Mouse (Mus musculus) heart, embryonic 10.5 days (tissue): Measurements from ENCODE around the gene Hoxd3. TPM values are rescaled to one million over a fixed set of nuclear protein-coding genes. Genes with fewer than 3 reads are reported as not detected.

ENCODE experiments used
- DNase-seq: peaks from one replicate; pipeline ENCODE4 v3.0.0-alpha.2; 2017; ENCODE audit warnings: low spot score
- H3K27ac ChIP-seq: fragments of 300-500 bp; sonication (generic); 2 replicates; pipeline ENCODE4 v1.5.1; 2016; ENCODE audit warnings: mild to moderate bottlenecking
- H3K27me3 ChIP-seq: fragments of 300-500 bp; sonication (generic); 2 replicates; pipeline ENCODE4 v1.6.1; 2016; ENCODE audit warnings: mild to moderate bottlenecking; ENCODE audit not compliant: poor library complexity, insufficient read depth, severe bottlenecking
- H3K36me3 ChIP-seq: fragments of 300-500 bp; sonication (generic); 2 replicates; pipeline ENCODE4 v1.6.1; 2016; ENCODE audit warnings: mild to moderate bottlenecking, moderate library complexity
- H3K4me1 ChIP-seq: fragments of 300-500 bp; sonication (generic); 2 replicates; pipeline ENCODE4 v1.6.1; 2016; ENCODE audit warnings: mild to moderate bottlenecking
- H3K4me3 ChIP-seq: fragments of 300-500 bp; sonication (generic); 2 replicates; pipeline ENCODE4 v1.5.1; 2016; ENCODE audit warnings: mild to moderate bottlenecking, moderate library complexity
- H3K9me3 ChIP-seq: fragments of 300-500 bp; sonication (generic); 2 replicates; pipeline ENCODE4 v1.6.1; 2016; ENCODE audit warnings: mild to moderate bottlenecking, moderate library complexity
- WGBS: fragments of 180-500 bp; shearing (Covaris S2); methylation state at CpG from one replicate; pipeline ENCODE4 v1.1.7; 2016; 5-methylcytosine and 5-hydroxymethylcytosine counted together
- polyA plus RNA-seq: library from polyadenylated mRNA; unstranded; fragments of >200 nt; fragmentation: Nextera tagmentation; extraction: Ambion mirVana; gene quantifications from 2 replicates; pipeline ENCODE4 v1.2.1, GENCODE M21; 2016

Hoxd3 gene
- polyA plus RNA-seq, 1 experiment from 2014 or later = 2.9 TPM

- H3K27me3 ChIP-seq = peaks cover 100% of the 10 kb centered on the region
- no peak overlapping the region for H3K27ac ChIP-seq
- WGBS = under 1% methylated on average over 18 of the region's 18 CpGs
- H3K9me3 ChIP-seq = no peaks in the 10 kb centered on the region
- no peak for DNase-seq
- 0 out of 2 replicates have a peak overlapping the region, but pooled peaks have one; percentile 8 for H3K4me3 ChIP-seq
- no peaks in the 10 kb centered on the region for H3K36me3 ChIP-seq
- H3K4me1 ChIP-seq = peaks cover 32% of the 10 kb centered on the region
Measured at GRCm38 (mm10) chr2:74683471-74683951, 28.2 kb upstream of the Hoxd3 start.

DNA sequence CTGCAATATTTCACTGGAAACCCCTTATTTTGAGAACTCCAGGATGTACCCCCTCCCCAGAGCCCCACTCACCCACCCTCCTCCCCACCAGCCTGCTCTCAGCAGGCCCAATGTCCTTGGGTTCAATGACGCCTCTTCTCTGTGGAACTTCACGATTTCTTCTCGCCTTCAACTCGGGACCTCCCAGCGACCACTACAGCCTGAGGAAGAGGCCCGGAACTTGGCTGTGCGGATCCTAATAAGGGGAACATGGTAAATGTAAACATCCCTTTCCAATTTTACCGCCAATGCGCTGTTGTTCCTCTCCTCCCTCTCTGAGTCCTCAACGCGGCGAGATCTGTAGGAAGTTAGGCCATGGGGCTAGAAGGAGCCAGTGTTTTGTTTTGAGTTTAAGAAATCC is 27.6 kb upstream of the Hoxd3 start:
- H3K4me3 ChIP-seq = no peak overlapping the region

GRCm38 (mm10) chr2:74685059-74685603 is 26.6 kb upstream of the Hoxd3 start:
- Histone ChIP-seq H3K27ac (no peak overlapping the region), H3K27me3 (peaks cover 100% of the 10 kb centered on the region), H3K9me3 (no peaks in the 10 kb centered on the region), H3K4me3 (no peak overlapping the region), H3K36me3 (no peaks in the 10 kb centered on the region), H3K4me1 (peaks cover 25% of the 10 kb centered on the region)
- 10% methylated on average over 4 of the region's 4 CpGs for WGBS
- DNase-seq = peak; percentile 51

More for the DNA sequence above, 27.6 kb upstream of the Hoxd3 start:
- Histone ChIP-seq H3K9me3 (no peaks in the 10 kb centered on the region), H3K4me1 (peaks cover 32% of the 10 kb centered on the region), H3K27ac (no peak overlapping the region), H3K36me3 (no peaks in the 10 kb centered on the region), H3K27me3 (peaks cover 100% of the 10 kb centered on the region)
- no peak for DNase-seq
- 1% methylated on average over 12 of the region's 12 CpGs for WGBS

GRCm38 (mm10) chr2:74686301-74686987 is 25.3 kb upstream of the Hoxd3 start:
- no peaks in the 10 kb centered on the region for H3K9me3 ChIP-seq
- no peaks in the 10 kb centered on the region for H3K36me3 ChIP-seq
- H3K27ac ChIP-seq = no peak overlapping the region
- DNase-seq = peak; percentile 76
- H3K27me3 ChIP-seq = peaks cover 98% of the 10 kb centered on the region
- H3K4me1 ChIP-seq = peaks cover 26% of the 10 kb centered on the region
- H3K4me3 ChIP-seq = no peak overlapping the region
- WGBS = 4% methylated on average over 17 of the region's 17 CpGs

DNA sequence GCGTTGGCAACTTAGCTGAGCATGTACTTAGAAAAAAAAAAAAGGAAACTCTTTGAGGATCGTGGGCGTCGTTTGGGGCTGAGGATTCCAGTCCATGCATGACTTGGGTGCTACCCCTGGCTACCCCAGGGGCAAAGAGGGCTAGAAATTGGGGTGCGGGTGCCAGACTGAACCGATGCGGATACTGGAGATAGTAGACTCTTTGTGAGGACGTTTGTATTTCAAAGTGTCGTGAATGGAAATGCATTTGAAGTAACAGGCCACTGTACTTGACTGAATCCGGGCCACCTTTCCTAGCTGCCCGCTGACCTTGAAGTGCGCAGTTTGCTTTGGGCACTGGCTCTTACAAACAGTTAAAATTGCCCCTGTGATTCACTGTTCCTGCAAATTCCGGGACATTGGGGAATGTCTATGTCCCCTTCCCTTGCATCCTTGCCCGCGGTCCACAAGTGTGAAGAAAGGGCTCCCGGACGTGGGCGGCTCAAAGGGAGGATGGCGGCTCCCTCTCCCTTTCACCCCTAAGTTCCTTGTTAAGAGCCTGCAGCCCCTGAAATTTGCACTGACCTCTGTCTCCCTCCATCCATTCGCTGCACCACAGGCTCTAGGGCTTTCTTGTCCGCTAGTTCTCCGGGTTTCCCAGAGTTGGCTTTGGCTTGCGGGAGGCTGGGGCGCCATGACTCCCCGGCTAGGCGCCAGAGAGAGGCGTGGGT is 24.6 kb upstream of the Hoxd3 start:
- peak; percentile 71 for DNase-seq
- Histone ChIP-seq H3K27ac (no peak overlapping the region), H3K4me1 (peaks cover 23% of the 10 kb centered on the region; the same call in 1 of the 2 replicates), H3K4me3 (0 out of 2 replicates have a peak overlapping the region, but pooled peaks have one; percentile 3), H3K36me3 (no peaks in the 10 kb centered on the region), H3K27me3 (peaks cover 98% of the 10 kb centered on the region), H3K9me3 (no peaks in the 10 kb centered on the region)
- WGBS = under 1% methylated on average over 27 of the region's 27 CpGs

DNA sequence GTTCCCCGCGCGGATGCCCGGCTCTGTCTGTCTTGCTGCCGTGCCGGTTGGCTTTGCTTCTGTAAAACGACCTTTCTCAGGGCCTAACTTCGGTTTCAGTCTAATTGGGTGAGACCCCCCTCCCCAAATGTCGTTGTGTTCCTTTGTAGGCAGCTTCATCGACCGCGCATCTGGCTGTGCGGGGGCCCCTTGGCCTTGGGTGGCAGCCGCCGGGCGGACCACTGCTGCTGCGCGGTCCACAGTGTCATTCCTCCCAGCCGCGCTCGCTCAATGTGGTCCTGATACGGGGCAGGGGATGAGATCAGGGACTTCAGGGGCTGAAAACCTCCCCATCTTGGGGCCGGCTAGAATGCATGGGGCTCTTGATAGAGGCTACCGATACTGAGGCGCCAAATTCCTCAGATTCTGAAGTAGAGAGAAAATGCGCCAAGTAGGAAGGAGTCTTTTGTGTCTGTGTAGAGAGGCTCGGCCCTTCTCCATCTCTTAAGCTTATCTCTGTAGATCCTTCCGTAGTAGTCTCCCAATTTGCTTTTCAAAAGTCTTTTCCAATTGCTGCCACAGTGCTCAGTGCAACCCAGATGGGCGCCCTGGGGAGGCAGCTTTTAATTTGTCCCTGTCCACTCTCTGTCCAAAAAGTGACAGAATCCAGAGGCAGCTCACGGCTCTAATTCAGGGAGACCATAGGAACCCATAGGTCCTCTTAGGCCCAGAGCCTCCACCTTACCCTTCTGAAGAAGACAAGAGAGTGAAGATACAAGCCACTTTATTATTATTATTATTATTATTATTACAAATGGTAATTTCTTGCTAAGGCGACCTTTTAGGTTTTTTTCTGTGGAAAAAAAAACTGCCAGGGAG is 23.8 kb upstream of the Hoxd3 start:
- H3K27ac ChIP-seq = no peak overlapping the region; the same call in 1 of the 2 replicates
- 0 out of 2 replicates have a peak overlapping the region, but pooled peaks have one; percentile 3 for H3K4me3 ChIP-seq
- WGBS = under 1% methylated on average over 31 of the region's 31 CpGs
- H3K36me3 ChIP-seq = no peaks in the 10 kb centered on the region
- no peak for DNase-seq
- H3K27me3 ChIP-seq = peaks cover 98% of the 10 kb centered on the region
- no peaks in the 10 kb centered on the region for H3K9me3 ChIP-seq
- H3K4me1 ChIP-seq = peaks cover 16% of the 10 kb centered on the region; the same call in 1 of the 2 replicates

DNA sequence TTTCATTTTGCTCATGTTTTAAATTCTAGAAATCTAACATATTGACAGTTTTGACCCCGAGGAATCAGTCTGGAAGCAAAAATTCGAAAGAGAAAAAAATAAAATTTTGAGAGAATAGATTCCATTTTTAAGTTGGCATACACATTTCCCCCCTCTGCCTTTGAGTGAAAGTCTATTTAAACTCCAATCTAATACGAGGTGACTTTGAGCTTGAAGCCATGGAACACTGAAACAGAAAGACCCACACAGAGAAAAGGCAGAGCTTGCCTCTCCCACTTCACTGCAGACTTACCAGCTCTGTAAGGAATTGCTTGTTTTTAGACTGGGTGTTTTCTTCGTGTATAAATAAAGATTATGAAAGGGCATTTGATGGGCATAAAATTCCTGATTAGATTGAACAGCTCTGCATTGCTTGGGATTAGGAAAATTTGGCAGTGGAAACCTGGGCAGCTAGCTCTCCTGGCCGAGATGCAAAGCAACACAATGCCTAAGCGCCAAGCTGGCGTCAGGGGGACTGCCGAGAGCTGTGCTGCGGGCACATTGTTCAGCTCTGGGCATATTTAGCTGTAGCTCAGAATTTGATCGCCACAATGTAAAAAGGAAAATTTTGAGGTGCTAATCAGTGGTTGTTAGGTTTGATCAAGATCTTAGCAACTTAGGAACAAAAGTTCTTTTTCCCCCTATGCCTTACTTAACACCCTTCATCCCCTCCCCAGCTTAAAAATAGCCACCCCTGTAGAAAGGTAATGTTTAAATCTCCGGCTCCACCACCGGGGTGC is 22.7 kb upstream of the Hoxd3 start:
- H3K27ac ChIP-seq = no peak overlapping the region

DNA sequence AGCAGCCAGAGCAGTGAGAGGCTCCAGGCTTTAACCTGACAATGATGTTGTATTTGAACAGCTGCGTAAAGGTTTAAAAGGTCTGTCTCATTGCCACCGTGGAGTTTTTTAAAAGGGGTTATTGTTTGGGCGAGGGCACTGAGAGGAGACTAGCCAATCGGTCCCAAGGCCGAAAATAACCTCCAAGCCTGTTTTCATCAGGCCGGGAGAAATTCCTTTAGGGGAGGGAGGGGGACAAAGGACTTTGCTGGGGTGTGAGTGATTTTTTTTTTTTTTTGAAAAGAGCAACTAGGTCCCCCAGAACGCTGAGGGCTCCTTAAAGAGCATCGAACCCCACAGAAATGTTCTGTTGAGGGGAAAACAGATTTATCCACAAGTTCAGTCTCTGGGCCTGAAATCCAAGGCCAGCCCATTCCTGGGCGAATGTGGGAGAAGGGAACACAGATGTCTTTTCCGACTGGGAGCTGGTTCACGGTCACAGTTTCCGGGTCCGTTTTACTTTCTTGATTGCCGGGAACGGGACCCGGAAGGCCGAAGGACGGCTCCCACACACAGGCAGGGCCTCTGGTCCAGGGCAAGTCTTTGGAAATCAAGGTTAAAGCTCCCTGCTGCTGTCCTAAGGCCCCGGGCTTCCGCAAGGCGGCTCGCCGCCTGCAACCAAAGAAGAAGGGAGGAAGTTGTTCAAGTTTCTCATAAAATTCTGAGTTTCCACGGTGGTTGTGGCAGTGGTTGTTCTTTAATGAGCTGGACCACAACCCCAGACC is 22.0 kb upstream of the Hoxd3 start:
- WGBS = under 1% methylated on average over 24 of the region's 24 CpGs
- Histone ChIP-seq H3K4me3 (no peak overlapping the region), H3K36me3 (no peaks in the 10 kb centered on the region), H3K27me3 (peaks cover 98% of the 10 kb centered on the region), H3K9me3 (no peaks in the 10 kb centered on the region), H3K27ac (no peak overlapping the region), H3K4me1 (peaks cover 14% of the 10 kb centered on the region; the same call in 1 of the 2 replicates)
- peak; percentile 75 for DNase-seq

More for the DNA sequence above, 22.7 kb upstream of the Hoxd3 start:
- H3K9me3 ChIP-seq = no peaks in the 10 kb centered on the region
- no peaks in the 10 kb centered on the region for H3K36me3 ChIP-seq
- H3K4me3 ChIP-seq = no peak overlapping the region
- peaks cover 98% of the 10 kb centered on the region for H3K27me3 ChIP-seq
- no peak for DNase-seq
- peaks cover 14% of the 10 kb centered on the region; the same call in 1 of the 2 replicates for H3K4me1 ChIP-seq
- WGBS = 2% methylated on average over 12 of the region's 12 CpGs

DNA sequence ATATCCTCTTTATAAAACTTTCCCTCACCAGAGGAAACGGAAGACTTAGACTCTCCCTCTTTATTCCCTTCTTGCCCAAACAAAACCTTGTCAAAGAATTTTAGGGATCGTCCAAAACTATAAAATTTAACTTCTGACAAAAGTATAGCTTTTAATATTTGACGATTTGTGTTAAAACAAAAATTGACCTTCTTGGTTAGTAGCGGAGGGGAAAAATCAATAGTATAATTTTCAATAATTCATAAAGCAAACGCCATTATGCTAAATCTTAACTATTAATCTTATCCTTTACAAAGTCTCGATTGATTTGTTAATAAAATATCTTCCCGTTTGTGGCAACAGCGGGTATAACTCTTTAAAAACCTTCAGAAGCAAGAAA is 21.4 kb upstream of the Hoxd3 start:
- H3K4me3 ChIP-seq = no peak overlapping the region
- DNase-seq = no peak
- no peak overlapping the region for H3K27ac ChIP-seq
- H3K4me1 ChIP-seq = peaks cover 14% of the 10 kb centered on the region; the same call in 1 of the 2 replicates
- H3K27me3 ChIP-seq = peaks cover 98% of the 10 kb centered on the region
- no peaks in the 10 kb centered on the region for H3K9me3 ChIP-seq
- no peaks in the 10 kb centered on the region for H3K36me3 ChIP-seq
- WGBS = 5% methylated on average over 8 of the region's 8 CpGs

- peak; percentile 89 for DNase-seq
- H3K4me1 ChIP-seq = peaks cover 14% of the 10 kb centered on the region; the same call in 1 of the 2 replicates
- peaks cover 98% of the 10 kb centered on the region for H3K27me3 ChIP-seq
- 1% methylated on average over 56 of the region's 56 CpGs for WGBS
- H3K36me3 ChIP-seq = no peaks in the 10 kb centered on the region
- peak within 1 kb of the TSS; percentile 49 for H3K4me3 ChIP-seq
- no peak within 1 kb of the TSS for H3K27ac ChIP-seq
- H3K9me3 ChIP-seq = no peaks in the 10 kb centered on the region
Measured at GRCm38 (mm10) chr2:74691022-74691951, 20.4 kb upstream of the Hoxd3 start, which contains the start of gene Hoxd10. TSS of gene Hoxd10 (plus strand) at chr2:74691924.
